Mouse (Mus musculus) effector memory CD4-positive, alpha-beta T cell, adult 7 months (primary cell): ENCODE results near the gene Rad9a. TPM values are rescaled to one million over a fixed set of nuclear protein-coding genes. Genes with fewer than 3 reads are reported as not detected.

Experiments
- polyA plus RNA-seq: library from polyadenylated mRNA; unstranded; fragments of 100-300 nt; shearing (Covaris generic); gene quantifications from one replicate; pipeline ENCODE4 v1.2.1, GENCODE M21; 2017

The Rad9a gene
- 28.5 TPM for polyA plus RNA-seq

DNA sequence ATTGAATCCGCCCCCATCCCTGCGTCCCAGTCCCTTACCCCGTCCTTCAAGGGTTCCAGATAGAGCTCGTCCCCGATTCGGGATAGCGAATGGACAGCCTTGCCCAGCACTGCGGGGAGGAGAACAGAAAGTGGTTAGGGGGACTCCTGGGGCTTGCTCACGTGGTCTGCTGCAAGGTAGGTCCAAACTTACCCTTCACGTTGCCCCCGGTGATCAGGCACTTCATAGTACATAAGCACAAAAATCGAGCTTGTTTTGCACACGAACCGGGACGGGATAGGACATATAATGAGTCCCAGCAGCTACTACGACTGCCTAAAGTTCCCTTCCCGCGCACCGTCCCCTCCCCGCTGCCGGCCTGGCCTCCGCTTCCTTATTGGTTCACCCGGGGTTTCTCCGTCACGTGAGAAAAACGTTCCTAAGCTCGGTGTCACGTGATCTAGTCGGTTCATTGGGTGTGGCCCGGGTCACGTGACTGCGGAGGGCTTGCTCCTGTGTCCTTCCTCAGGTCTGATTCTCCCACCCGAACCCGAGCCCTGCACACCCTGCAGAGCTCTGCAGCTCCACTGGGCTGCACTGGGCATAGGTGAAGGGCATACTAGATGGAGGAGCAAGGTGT lies at the start of gene Rad9a:
Gene Rad9a, minus strand, starts transcription at position 372 of the 619 bp plus-strand sequence.

DNA sequence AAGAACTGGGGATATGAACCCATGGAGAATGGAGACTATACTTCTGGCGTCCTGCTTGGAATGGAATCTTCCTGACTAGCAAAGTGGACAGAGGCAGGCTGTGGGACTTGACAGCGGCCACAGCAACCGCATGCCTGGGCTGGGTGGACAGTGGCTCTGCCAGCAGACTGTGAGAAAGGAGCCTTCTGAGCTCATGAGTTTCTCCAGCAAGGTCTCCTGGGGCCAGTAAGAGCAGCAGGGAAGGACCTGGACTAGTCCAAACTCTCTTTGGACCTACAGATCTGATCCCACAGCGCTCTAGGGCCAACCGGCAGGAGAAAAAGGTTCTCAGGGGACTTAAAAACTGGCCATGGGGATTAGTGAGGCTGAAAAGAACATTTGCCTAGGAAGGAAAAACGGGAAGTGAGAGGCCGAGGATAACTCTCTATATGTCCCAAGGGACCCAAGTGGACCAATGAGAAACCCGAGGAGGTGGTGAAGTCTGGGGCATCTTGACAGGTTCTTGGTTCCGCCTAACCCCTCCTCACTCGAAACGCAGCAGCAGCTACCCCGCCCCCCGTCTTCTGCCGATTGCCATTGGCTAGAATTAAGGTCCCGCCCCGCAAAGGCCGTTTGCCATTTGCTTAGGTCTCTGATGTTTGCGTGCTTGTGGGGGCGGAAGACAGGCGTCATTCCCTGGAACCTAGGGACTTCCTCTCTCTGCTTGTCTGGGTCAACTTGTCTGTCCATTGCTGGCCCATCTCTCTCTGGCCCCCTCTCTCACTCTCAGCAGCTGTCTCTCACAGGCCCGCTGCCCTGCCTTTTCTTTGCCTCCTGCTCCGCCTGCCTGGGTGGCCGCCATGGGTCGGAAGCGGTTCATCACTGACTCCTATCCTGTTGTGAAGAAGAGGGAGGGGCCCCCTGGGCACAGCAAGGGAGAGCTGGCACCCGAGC lies 30.1 kb upstream of the Rad9a start, which contains the start of gene Pold4:
Gene Pold4, plus strand, starts transcription at position 647 of the 933 bp plus-strand sequence.

DNA sequence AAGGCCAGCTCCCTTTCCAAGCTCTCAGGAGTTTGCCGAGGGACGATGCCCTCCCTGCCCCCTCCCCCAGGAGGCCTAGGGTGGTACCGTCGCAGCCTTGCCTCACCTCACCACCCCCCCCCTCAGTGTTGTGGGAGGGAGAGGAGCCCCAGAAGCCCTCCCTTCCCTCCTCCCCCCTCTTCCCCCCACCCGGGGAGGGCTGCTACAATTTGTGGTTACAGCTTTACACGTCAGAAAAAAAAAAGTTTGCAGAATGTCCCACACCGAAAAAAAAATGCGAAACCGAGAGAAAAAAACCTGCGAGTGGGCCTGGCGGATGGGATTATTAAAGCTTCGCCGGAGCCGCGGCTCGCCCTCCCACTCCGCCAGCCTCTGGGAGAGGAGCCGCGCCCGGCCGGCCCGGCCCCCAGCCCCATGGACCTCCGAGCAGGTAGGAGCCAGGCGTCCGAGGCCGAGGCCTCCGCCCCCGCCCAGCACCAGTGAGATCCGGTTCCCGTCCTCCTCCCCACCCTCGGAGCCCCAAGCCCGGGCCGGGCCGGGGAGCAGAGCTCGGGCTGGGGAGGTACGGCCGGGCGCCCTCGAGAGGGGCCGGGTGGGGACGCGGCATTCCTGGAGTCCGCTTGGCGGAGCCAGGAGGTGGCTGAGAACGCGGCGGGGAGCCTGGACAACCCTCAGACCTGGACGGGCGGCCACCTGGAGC lies 12.8 kb upstream of the Rad9a start, which contains the start of the genes Clcf1 and AC109138.7:
Gene Clcf1, plus strand, starts transcription at position 168 of the 700 bp plus-strand sequence.
Gene AC109138.7, plus strand, starts transcription at position 287 of the 700 bp plus-strand sequence.

DNA sequence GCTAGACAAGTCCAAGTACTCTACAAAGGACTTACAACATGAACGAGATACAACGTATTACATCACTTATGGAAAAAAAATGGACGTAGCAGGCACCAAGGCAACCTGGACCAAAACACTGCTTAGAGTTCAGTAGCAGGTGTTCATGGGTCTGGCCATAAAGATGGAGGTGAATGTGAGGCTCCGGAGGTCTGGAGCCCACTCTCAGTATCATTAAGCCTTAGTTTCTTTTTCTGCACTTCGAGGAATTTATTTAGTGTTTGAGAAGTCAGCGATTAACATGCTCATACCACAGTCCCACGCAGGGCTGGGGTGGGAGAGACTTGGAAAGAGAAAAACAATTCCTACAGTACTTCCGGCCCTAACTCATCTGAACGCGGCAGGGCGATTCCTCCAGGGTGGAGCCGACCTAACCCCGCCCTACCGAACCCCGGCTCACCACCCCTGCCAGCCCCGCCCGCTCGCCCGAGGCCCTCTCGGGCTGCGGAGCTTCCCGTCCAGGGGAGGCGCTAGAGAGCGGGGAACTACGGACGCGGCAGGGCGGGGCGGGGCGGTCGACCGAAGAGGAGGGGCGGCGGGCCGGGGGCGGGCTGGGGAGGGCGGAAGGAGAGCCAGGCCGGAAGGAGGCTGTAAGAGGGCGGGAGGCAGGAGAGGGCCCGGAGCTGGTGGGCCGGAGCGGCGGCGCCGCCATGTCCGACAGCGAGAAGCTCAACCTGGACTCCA lies 9.8 kb downstream of the Rad9a start, which contains the start of gene Ppp1ca:
Gene Ppp1ca, plus strand, starts transcription at position 538 of the 723 bp plus-strand sequence.

DNA sequence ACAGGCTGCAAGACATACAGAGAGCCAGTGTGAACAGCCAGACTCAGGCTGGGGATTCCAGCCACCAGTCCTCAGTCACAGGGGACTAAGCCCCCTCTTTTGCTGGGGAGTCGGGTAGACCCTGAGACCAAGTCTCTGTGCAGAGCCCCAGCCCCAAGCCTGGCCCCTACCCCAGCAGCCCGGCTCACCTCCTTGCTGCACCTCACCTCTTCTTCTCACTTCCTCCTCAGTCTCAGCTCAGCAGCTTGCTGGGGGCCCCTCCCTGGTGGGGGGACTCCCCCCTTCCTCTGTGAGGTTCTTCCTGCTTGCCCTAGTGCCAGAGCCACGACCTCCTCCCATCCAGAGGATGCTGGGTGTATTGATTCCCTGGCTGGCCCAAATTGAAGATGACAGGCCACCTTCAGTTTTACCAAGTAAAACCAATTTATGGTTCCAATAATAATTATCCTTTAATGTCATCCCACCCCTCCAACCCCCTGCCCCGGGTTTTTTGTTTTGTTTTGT lies 10.6 kb downstream of the Rad9a start, which contains the start of gene Tbc1d10c:
Gene Tbc1d10c, minus strand, starts transcription at position 454 of the 504 bp plus-strand sequence.

DNA sequence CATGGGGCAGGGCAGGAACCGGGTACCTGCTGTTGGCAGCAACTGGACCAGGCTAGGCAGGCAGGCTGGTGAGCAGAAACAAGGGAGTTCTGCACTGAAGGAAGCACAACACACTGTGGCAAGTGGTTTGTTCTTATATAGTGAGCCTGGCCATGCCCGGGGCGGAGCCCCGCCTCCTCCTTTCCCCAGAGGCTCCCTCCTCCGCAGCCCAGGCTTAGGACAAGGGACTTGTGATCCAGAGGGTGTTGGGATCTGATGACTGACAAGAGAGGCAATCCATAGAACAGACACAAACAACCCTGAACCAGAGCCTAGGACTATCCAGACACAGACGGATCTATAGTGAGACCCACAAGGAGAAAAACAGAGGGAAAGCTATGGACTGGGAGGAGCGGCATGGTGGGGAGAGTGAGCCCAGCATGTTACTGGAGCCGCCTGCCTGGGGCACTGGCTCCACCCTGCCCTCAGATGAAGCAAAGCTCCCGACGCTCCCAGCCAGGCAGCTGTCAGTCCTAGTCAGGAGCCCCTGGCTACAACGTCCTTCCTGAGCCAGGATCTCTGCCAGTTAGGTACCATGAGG lies 26.0 kb downstream of the Rad9a start, which contains the start of gene Carns1:
Gene Carns1, minus strand, starts transcription at position 112 of the 580 bp plus-strand sequence.

DNA sequence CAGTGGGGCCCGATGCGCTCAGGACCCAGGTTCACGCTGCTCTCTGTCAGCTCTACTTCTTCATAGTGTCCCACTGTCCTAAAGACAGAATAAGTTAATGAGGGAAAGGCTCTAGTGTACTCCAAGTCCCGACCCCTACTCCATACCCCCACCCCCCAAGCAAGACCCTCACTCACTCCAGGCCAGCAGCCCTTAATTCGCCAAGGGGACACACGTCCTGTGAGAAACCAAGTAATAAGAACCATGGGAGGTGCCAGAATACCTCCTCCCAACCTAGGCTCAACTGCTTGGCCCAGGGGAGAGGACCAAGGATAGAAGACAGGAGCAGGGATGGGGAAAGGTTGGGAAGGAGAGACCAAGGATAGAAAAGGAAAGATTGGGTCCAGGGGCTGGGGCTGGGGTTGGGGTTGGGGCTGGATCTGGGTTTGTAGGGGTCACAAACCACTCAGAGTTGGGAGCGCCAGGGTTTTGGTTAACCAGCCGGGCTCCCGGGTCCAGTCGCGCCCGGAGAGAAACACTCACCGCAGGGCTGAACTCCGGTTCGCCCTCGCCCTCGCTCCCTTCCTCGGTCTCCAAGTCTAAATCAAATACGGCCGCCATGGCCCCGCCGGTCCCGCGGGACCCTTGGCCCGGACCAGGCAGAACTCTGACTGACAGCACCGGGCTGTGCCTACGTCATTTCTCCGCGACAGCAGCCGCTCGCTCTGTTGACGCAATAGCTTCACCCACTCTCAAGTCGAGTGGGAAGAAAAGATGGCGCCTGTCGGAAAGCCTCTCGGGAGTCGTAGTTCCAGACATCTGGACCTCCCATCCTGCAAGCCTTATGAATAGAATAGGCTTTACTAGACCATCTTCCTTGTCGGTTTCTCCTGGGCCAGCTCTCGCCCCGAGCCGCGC lies 38.6 kb downstream of the Rad9a start, which contains the start of gene Rps6kb2:
Gene Rps6kb2, minus strand, starts transcription at position 709 of the 897 bp plus-strand sequence.

DNA sequence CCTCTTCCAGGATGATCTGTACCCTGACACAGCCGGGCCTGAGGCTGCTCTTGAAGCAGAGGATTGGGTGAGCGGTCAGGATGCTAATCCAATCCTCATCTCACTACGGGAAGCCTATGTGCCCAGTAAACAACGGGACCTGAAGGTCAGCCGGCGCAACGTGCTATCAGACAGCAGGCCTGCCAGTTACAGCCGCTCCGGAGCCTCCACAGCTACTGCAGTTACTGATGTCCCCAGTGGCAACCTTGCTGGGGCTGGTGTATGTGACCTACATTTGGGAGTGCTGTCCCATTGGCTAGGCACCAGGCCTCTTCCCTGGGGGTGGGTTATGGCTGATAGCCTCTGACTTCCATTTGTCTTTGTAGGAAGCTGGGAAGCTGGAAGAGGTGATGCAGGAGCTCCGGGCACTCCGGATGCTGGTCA lies 48.2 kb downstream of the Rad9a start, which contains the start of gene Ptprcap:
Gene Ptprcap, plus strand, starts transcription at position 373 of the 423 bp plus-strand sequence.

DNA sequence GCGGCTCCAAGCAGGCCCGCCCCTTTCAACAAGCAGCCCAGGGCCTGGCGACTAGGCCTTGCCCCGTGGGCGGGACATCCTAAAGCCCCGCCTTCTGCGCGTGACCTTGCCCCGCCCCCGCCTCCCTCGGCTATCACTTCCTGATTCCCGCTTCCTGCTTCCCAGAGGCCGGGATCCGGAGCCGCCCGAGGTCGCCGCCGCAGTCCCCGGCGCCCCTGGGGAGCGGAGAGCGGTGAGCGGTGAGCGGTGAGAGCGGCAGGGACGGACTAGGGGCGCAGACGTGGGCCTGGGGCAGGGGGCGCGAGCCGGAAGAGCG lies 53.0 kb downstream of the Rad9a start, which contains the start of gene Coro1b:
Gene Coro1b, plus strand, starts transcription at position 129 of the 316 bp plus-strand sequence.

Other genes starting within 250 kb of the Rad9a start
- 0.29 TPM for gene Aldh3b3, start 243.0 kb downstream of the Rad9a start, polyA plus RNA-seq
- gene Aldh3b2, start 229.3 kb downstream of the Rad9a start, polyA plus RNA-seq: not detected
- gene Acy3, start 215.1 kb downstream of the Rad9a start, polyA plus RNA-seq: not detected
- not detected for gene Tbx10, start 208.9 kb downstream of the Rad9a start, polyA plus RNA-seq
- 12.7 TPM for gene Nudt8, start 201.1 kb downstream of the Rad9a start, polyA plus RNA-seq
- gene Gm49405, start 201.0 kb downstream of the Rad9a start, polyA plus RNA-seq: 0.85 TPM
- 2.1 TPM for gene Doc2g, start 198.3 kb downstream of the Rad9a start, polyA plus RNA-seq
- 109 TPM for gene Ndufv1, start 188.9 kb downstream of the Rad9a start, polyA plus RNA-seq
- gene Gstp1, start 163.7 kb downstream of the Rad9a start, polyA plus RNA-seq: 392 TPM
- not detected for gene Gstp2, start 155.6 kb downstream of the Rad9a start, polyA plus RNA-seq
- 42.6 TPM for gene Gstp3, start 142.1 kb downstream of the Rad9a start, polyA plus RNA-seq
- not detected for gene Cabp2, start 120.1 kb downstream of the Rad9a start, polyA plus RNA-seq
- gene Cdk2ap2, start 104.5 kb downstream of the Rad9a start, polyA plus RNA-seq: 550 TPM
- gene Pitpnm1, start 101.7 kb downstream of the Rad9a start, polyA plus RNA-seq: 224 TPM
- 157 TPM for gene Aip, start 75.8 kb downstream of the Rad9a start, polyA plus RNA-seq
- not detected for gene Gpr152, start 61.9 kb downstream of the Rad9a start, polyA plus RNA-seq
- not detected for gene Cabp4, start 57.6 kb downstream of the Rad9a start, polyA plus RNA-seq
- gene Coro1b, start 53.0 kb downstream of the Rad9a start, polyA plus RNA-seq: 214 TPM
- gene Ptprcap, start 48.1 kb downstream of the Rad9a start, polyA plus RNA-seq: 375 TPM
- 57.9 TPM for gene Rps6kb2, start 38.3 kb downstream of the Rad9a start, polyA plus RNA-seq
- gene Carns1, start 26.2 kb downstream of the Rad9a start, polyA plus RNA-seq: 13.1 TPM
- 416 TPM for gene Tbc1d10c, start 10.4 kb downstream of the Rad9a start, polyA plus RNA-seq
- gene Ppp1ca, start 9.6 kb downstream of the Rad9a start, polyA plus RNA-seq: 774 TPM
- gene Clcf1, start 12.6 kb upstream of the Rad9a start, polyA plus RNA-seq: 40.7 TPM
- gene AC109138.7, start 12.7 kb upstream of the Rad9a start, polyA plus RNA-seq: not detected
- 59.6 TPM for gene Pold4, start 30.2 kb upstream of the Rad9a start, polyA plus RNA-seq
- 0.32 TPM for gene Ssh3, start 67.5 kb upstream of the Rad9a start, polyA plus RNA-seq
- 7.9 TPM for gene Ankrd13d, start 81.5 kb upstream of the Rad9a start, polyA plus RNA-seq
- 205 TPM for gene Grk2, start 104.6 kb upstream of the Rad9a start, polyA plus RNA-seq
- gene Kdm2a, start 196.6 kb upstream of the Rad9a start, polyA plus RNA-seq: 59.0 TPM
- gene Rhod, start 237.8 kb upstream of the Rad9a start, polyA plus RNA-seq: 6.9 TPM